Mouse (Mus musculus) small intestine, adult 2 months (tissue): ENCODE measurements around the gene Txlna. TPM values are rescaled to one million over a fixed set of nuclear protein-coding genes. Genes with fewer than 3 reads are reported as not detected.

Experiments
- H3K27ac ChIP-seq: fragments of 200-500 bp; 2 replicates; pipeline ENCODE4 v1.5.1; 2012; ENCODE audit warnings: low read depth, low read length, control low read depth, inconsistent platforms; ENCODE audit not compliant: insufficient read depth
- H3K27me3 ChIP-seq: fragments of 200-500 bp; 2 replicates; pipeline ENCODE4 v1.6.1; 2012; ENCODE audit warnings: mild to moderate bottlenecking, moderate library complexity, low read length, inconsistent platforms; ENCODE audit not compliant: control insufficient read depth, insufficient read depth
- H3K36me3 ChIP-seq: fragments of 200-500 bp; 2 replicates; pipeline ENCODE4 v1.6.1; 2012; ENCODE audit warnings: mild to moderate bottlenecking, low read length, control low read depth, inconsistent platforms; ENCODE audit not compliant: control insufficient read depth, insufficient read depth
- H3K4me1 ChIP-seq: fragments of 200-500 bp; 2 replicates; pipeline ENCODE4 v1.6.1; 2012; ENCODE audit warnings: low read length, inconsistent platforms, mixed read lengths; ENCODE audit not compliant: control insufficient read depth, insufficient read depth, insufficient read length
- H3K4me3 ChIP-seq: fragments of 200-500 bp; 2 replicates; pipeline ENCODE4 v1.5.1; 2012; ENCODE audit warnings: low read depth, mild to moderate bottlenecking, control low read depth, inconsistent platforms, low read length, moderate library complexity
- CTCF ChIP-seq: fragments of 200-500 bp; IDR thresholded peaks from 2 replicates; pipeline ENCODE4 v1.5.1; 2012; ENCODE audit warnings: low read depth, mild to moderate bottlenecking, control low read depth, inconsistent platforms, low read length, moderate library complexity, mixed read lengths; ENCODE audit not compliant: insufficient replicate concordance, insufficient read length; ENCODE audit errors: extremely low read depth
- POLR2A ChIP-seq: fragments of 200-500 bp; IDR thresholded peaks from 2 replicates; pipeline ENCODE4 v1.6.1; 2012; ENCODE audit warnings: low read depth, mild to moderate bottlenecking, control low read depth, inconsistent platforms, low read length, moderate library complexity
- WGBS: fragments of 180-500 bp; shearing (Covaris S2); methylation state at CpG from one replicate; pipeline ENCODE4 v1.1.7; 2018; 5-methylcytosine and 5-hydroxymethylcytosine counted together
- polyA plus RNA-seq: library from polyadenylated mRNA; depleted of rRNA; stranded (reverse); fragments of >200 nt; gene quantifications from 2 replicates; pipeline ENCODE4 v1.2.3, GENCODE M21; 2012

The Txlna gene
- polyA plus RNA-seq, 1 experiment: 11.4 TPM

DNA sequence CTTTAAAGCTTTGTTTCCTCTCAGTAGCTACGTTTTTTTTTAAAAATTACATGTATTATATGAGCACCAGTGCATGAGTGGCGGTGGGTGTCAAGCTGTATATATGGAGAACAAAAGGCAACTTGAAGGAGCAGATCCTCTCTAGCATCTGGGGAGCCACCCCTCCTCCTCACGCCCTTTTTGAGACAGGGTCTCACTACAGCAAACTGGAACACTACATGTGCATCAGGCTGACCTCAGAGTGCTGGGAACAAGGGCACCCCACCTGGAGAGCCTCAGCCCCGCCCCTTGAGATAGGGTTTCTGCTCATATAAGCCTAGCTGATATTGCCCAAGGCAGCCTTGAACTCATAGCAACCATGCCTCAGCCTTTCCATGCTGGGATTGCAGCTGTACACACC lies 15.4 kb downstream of the Txlna start:
- TF ChIP-seq POLR2A: no peak
- no peak for TF ChIP-seq CTCF
- 60% methylated on average over 4 of the region's 4 CpGs for WGBS
- peaks cover 9% of the 10 kb centered on the region for H3K4me1 ChIP-seq
- H3K27ac ChIP-seq: no peak overlapping the region
- no peaks in the 10 kb centered on the region for H3K27me3 ChIP-seq
- H3K4me3 ChIP-seq: no peak overlapping the region
- H3K36me3 ChIP-seq: peaks cover 27% of the 10 kb centered on the region

DNA sequence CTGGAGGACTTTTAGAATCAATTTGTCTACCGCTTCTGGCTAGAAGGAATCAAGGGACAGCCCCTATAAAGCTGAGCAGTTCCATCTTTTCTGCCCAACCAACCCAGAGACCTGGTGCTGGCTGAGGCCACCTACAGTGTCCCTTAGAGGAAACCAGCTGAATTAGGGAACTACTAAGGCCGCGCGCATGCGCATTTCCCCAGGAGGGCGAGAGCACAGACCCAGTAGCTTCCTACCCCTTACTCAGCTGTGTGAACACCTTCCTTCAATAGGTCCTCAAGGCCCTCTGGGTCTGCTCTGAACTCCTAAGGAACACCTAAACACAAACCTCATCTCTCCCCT lies 15.9 kb downstream of the Txlna start:
- H3K27ac ChIP-seq: peak overlapping the region; percentile 38
- WGBS: 13% methylated on average over 6 of the region's 6 CpGs

DNA sequence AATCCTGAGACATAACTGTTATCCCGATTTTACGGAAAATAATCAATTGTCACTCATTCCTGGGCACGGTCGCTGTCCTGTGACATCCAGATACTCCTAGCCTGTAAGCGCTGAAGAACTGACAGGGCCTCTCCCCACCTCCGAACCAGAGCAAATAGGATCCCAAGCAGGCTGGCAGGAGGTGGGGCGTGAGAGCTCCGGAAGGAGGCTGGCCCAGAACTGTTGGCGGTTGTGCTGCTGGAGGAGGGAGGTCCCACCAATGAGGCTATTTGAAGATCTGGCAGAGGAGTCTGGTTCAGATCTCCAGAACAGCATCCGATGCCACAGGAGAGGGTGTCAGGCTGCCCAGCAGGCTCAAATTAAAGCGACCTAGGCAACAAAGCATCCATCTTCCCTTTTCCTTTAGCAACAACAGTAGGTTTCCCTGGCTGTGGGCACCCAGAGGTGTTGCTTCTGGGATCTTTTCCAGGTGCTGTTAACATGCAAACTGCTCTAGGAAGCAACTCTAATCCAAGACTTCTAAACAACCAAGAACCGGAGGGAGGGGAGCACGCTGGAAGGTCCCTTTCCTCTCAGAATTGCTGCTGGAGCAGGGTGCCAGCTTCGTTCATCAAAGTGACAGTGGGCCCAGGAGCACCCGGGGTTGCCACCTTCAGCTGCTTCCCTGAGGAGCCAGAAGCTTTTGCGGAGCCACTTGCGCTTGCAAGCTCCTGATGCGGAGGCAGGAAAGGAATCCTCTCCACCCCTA lies 16.4 kb downstream of the Txlna start:
- Histone ChIP-seq H3K36me3 (peaks cover 21% of the 10 kb centered on the region), H3K27me3 (no peaks in the 10 kb centered on the region), H3K4me1 (peaks cover 9% of the 10 kb centered on the region), H3K27ac (peak overlapping the region; percentile 62), H3K4me3 (peak overlapping the region; percentile 71)
- WGBS: 2% methylated on average over 18 of the region's 18 CpGs
- no peak for TF ChIP-seq CTCF
- peak; percentile 52; the same call in 1 of the 2 replicates for TF ChIP-seq POLR2A

More for the DNA sequence above, 15.9 kb downstream of the Txlna start:
- TF ChIP-seq CTCF: no peak
- no peak for TF ChIP-seq POLR2A
- H3K4me3 ChIP-seq: peak overlapping the region; percentile 71
- peaks cover 23% of the 10 kb centered on the region for H3K36me3 ChIP-seq
- no peaks in the 10 kb centered on the region for H3K27me3 ChIP-seq
- peaks cover 9% of the 10 kb centered on the region for H3K4me1 ChIP-seq

DNA sequence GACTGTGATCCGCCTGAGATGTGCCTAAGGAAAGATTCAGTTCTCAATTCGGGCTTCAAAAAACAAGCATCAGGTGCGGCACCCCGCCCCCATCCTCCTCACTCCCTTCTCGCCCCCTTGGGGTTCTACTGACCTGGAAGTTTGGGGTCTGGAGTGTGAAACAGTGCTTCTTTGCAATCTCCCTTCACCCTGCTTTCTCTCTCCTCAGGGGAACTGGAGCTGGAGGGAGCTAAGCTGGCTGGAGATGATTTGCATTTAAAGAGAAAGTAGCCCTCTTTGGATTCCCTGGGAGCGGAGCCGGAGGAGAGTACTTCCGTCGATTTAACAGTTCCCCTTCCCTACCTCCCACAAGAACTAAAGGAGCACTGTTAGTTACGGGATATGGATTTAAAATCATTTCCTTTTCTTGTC lies 17.2 kb downstream of the Txlna start, which contains the start of gene Ccdc28b:
Gene Ccdc28b, minus strand, starts transcription at position 267 of the 411 bp plus-strand sequence.
- Histone ChIP-seq H3K4me1 (peaks cover 9% of the 10 kb centered on the region), H3K27ac (peak within 1 kb of the TSS; percentile 62), H3K27me3 (no peaks in the 10 kb centered on the region), H3K4me3 (peak within 1 kb of the TSS; percentile 71), H3K36me3 (peaks cover 13% of the 10 kb centered on the region)
- 1% methylated on average over 10 of the region's 10 CpGs for WGBS
- TF ChIP-seq CTCF (no peak), POLR2A (peak; percentile 34; the same call in 1 of the 2 replicates)

DNA sequence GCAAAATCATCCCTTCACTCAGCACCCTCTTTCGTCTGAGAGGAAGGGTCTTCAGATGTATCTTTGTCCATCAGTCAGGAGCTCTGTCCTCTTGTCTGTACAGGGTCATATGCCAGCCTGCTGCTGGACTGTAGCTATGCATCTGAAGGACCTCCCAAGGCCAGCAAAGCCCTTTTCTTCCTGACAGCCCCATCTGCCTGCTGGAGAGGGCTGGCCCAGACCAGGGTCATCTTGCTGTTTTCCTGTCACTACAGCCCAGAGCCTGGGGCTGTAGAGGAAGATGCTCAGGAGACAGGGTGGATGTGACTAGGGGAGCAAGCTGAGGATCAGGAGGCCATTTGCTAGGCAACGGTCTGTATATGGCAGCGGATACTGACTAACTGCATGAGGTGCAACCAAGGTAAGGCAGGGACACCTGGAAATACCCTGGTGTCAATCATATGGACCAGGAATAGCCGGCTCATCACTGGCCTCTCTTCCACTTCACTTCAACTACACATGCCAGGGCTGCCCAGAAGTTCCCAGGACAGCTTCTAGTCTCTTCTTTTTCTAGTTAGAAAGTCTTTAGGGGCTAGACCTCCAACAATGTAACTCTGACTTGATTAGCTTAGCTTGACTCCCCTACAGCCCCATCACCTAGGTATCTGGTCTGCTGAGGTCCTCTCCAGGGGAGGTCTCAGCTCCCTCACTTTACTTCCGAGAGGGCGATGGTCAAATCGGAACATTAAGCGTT lies 17.9 kb downstream of the Txlna start:
- Histone ChIP-seq H3K4me3 (peak overlapping the region; percentile 71), H3K4me1 (peaks cover 14% of the 10 kb centered on the region), H3K36me3 (peaks cover 6% of the 10 kb centered on the region), H3K27ac (no peak overlapping the region), H3K27me3 (no peaks in the 10 kb centered on the region)
- TF ChIP-seq CTCF: no peak
- no peak for TF ChIP-seq POLR2A
- WGBS: 26% methylated on average over 8 of the region's 8 CpGs

DNA sequence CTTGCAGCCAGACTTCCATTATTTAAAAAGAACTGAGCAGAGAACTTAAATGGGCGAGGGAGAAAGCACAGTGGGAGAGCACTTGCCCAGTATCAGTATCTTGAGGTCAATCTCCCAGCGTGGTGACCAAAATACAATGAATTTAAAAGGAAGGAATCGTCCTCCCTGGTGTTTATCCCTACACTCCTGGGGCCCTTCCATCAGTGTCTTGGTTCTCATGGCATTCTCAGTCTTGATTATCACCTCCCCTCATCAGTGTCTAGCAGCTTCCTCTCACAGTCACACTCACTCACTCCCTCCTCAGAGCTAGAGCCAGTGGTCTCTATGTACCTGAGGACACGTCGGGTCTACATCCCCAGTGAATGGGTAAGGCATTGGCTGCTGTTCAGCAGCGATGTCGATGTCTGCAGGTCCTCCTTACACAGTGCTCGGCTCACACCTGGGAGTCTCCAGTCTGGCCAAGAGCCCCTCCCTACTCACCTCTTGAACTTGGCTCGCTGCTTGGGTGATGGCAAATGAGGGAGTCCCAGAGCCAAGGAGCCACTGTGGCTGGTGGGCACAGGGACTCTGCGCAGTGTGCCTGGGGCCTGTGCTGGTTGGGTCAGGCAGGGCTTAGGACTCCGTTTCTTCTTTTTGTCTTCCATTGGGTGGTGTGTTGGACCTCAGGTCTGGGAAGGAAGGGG lies 18.6 kb downstream of the Txlna start:
- peaks cover 14% of the 10 kb centered on the region for H3K4me1 ChIP-seq
- no peaks in the 10 kb centered on the region for H3K27me3 ChIP-seq
- H3K4me3 ChIP-seq: no peak overlapping the region; the same call in 1 of the 2 replicates
- 84% methylated on average over 11 of the region's 11 CpGs for WGBS
- no peaks in the 10 kb centered on the region for H3K36me3 ChIP-seq
- no peak for TF ChIP-seq CTCF
- TF ChIP-seq POLR2A: no peak
- no peak overlapping the region for H3K27ac ChIP-seq
